Mouse (Mus musculus) heart, adult 2 months (tissue): ENCODE data around the gene Acvr1b. TPM values are rescaled to one million over a fixed set of nuclear protein-coding genes. Genes with fewer than 3 reads are reported as not detected.

ENCODE experiments used
- DNase-seq, 2 experiments: peaks; one replicate each; pipeline ENCODE4 v3.0.0; 2021
- H3K27ac ChIP-seq: fragments of 200-600 bp; 2 replicates; pipeline ENCODE4 v1.8.1; 2022
- H3K27me3 ChIP-seq: fragments of 200-500 bp; 2 replicates; pipeline ENCODE4 v1.6.1; 2012; ENCODE audit warnings: mild to moderate bottlenecking, low read length, inconsistent platforms, mixed read lengths; ENCODE audit not compliant: control insufficient read depth, insufficient read depth
- H3K36me3 ChIP-seq: fragments of 200-500 bp; 2 replicates; pipeline ENCODE4 v1.6.1; 2012; ENCODE audit warnings: low read length, inconsistent platforms; ENCODE audit not compliant: control insufficient read depth, insufficient read depth
- H3K4me1 ChIP-seq: fragments of 200-500 bp; 2 replicates; pipeline ENCODE4 v1.6.1; 2011; ENCODE audit warnings: low read length; ENCODE audit not compliant: control insufficient read depth, insufficient read depth
- H3K4me3 ChIP-seq: fragments of 200-600 bp; 2 replicates; pipeline ENCODE4 v1.8.1; 2022
- H3K79me2 ChIP-seq: fragments of 200-500 bp; replicated peaks from 2 replicates; pipeline ENCODE4 v1.6.1; 2012; ENCODE audit warnings: mild to moderate bottlenecking, inconsistent platforms, low read length, moderate library complexity, mixed read lengths; ENCODE audit not compliant: control insufficient read depth, insufficient read depth
- H3K9ac ChIP-seq: fragments of 200-500 bp; 2 replicates; pipeline ENCODE4 v1.6.1; 2012; ENCODE audit warnings: low read depth, mild to moderate bottlenecking, control low read depth, inconsistent platforms, low read length, mixed read lengths
- CTCF ChIP-seq: fragments of 200-600 bp; IDR thresholded peaks from 2 replicates; pipeline ENCODE4 v1.8.1; 2022; ENCODE audit warnings: antibody characterized with exemption, mild to moderate bottlenecking, moderate library complexity
- EP300 ChIP-seq: fragments of 200-500 bp; IDR thresholded peaks from 2 replicates; pipeline ENCODE4 v1.6.1; 2011; ENCODE audit warnings: low read depth, low read length, control low read depth; ENCODE audit not compliant: insufficient read depth
- POLR2A ChIP-seq: fragments of 200-500 bp; IDR thresholded peaks from 2 replicates; pipeline ENCODE4 v1.6.1; 2011; ENCODE audit warnings: mild to moderate bottlenecking, low read depth, low read length, control low read depth; ENCODE audit not compliant: insufficient read depth
- WGBS: fragments of 180-500 bp; shearing (Covaris S2); methylation state at CpG from one replicate; pipeline ENCODE4 v1.1.7; 2018; 5-methylcytosine and 5-hydroxymethylcytosine counted together
- intact Hi-C: fragments of 180-260 bp; cut with DNase I; formaldehyde crosslinking; loops from one replicate; pipeline ENCODE4 v1.15.1; 2025
- polyA plus RNA-seq: library from polyadenylated mRNA; depleted of rRNA; stranded (reverse); fragments of >200 nt; gene quantifications from 2 replicates; pipeline ENCODE4 v1.2.3, GENCODE M21; 2012
- total RNA-seq, 2 experiments: library from RNA; stranded (reverse); gene quantifications; 2 replicates each; pipeline ENCODE4 v1.2.3; 2021

Gene Acvr1b
- total and polyA plus RNA-seq, 3 experiments = 9.9 to 15.3 (median 12.3) TPM

- Histone ChIP-seq H3K79me2 (no peaks in the 10 kb centered on the region), H3K9ac (no peak overlapping the region), H3K36me3 (no peaks in the 10 kb centered on the region), H3K4me1 (no peaks in the 10 kb centered on the region; the same call in 1 of the 2 replicates), H3K4me3 (no peak overlapping the region), H3K27me3 (no peaks in the 10 kb centered on the region), H3K27ac (no peak overlapping the region)
- no peak for TF ChIP-seq POLR2A
- no peak for TF ChIP-seq EP300
- no peak for TF ChIP-seq CTCF
- DNase-seq = peak; percentile 31 to 46
- intact Hi-C loops = loop anchor here (1.0 kb wide), 1 partner anchor 75 kb away; no protein-coding TSS in a partner anchor
- WGBS = 68% methylated on average over 8 of the region's 8 CpGs
Measured at GRCm38 (mm10) chr15:101239821-101240220, 66.0 kb downstream of the Acvr1b start.

- TF ChIP-seq EP300 (peak; percentile 96), CTCF (peak; percentile 96; the same call in 1 of the 2 replicates), POLR2A (peak; percentile 42; the same call in 1 of the 2 replicates)
- Histone ChIP-seq H3K4me1 (peaks cover 1% of the 10 kb centered on the region), H3K27me3 (no peaks in the 10 kb centered on the region), H3K27ac (peak overlapping the region; percentile 91), H3K4me3 (no peak overlapping the region; the same call in 1 of the 2 replicates), H3K9ac (peak overlapping the region; percentile 40; the same call in 1 of the 2 replicates), H3K36me3 (no peaks in the 10 kb centered on the region), H3K79me2 (no peaks in the 10 kb centered on the region)
- DNase-seq = peak; percentile 88 to 90
- intact Hi-C loops = loop anchor here (1.0 kb wide), 2 partner anchors 42 to 74 kb away; no protein-coding TSS in a partner anchor
- WGBS = under 1% methylated on average over 10 of the region's 10 CpGs
Measured at GRCm38 (mm10) chr15:101240799-101241204, 66.9 kb downstream of the Acvr1b start.

- Histone ChIP-seq H3K9ac (peak overlapping the region; percentile 40; the same call in 1 of the 2 replicates), H3K27ac (peak overlapping the region; percentile 91), H3K27me3 (no peaks in the 10 kb centered on the region), H3K4me1 (peaks cover 1% of the 10 kb centered on the region), H3K4me3 (peak overlapping the region; percentile 3; the same call in 1 of the 2 replicates), H3K36me3 (no peaks in the 10 kb centered on the region), H3K79me2 (no peaks in the 10 kb centered on the region)
- DNase-seq = peak; percentile 39 to 63
- intact Hi-C loops = loop anchor here (1.0 kb wide), 1 partner anchor 42 kb away; no protein-coding TSS in a partner anchor
- TF ChIP-seq POLR2A (no peak; the same call in 1 of the 2 replicates), CTCF (no peak), EP300 (0 out of 2 replicates have a peak, but pooled peaks have one; percentile 4)
- WGBS = 34% methylated on average over 9 of the region's 9 CpGs
Measured at GRCm38 (mm10) chr15:101241236-101241635, 67.4 kb downstream of the Acvr1b start.

GRCm38 (mm10) chr15:101241853-101242252 is 68.0 kb downstream of the Acvr1b start:
- DNase-seq = peak in 1 of 2 experiments; percentile 21

GRCm38 (mm10) chr15:101242645-101243044 is 68.8 kb downstream of the Acvr1b start:
- no peak overlapping the region for H3K9ac ChIP-seq
- 29% methylated on average over 8 of the region's 8 CpGs for WGBS
- peak; percentile 64 to 83 for DNase-seq
- H3K79me2 ChIP-seq = no peaks in the 10 kb centered on the region
- H3K4me3 ChIP-seq = no peak overlapping the region
- peaks cover 6% of the 10 kb centered on the region for H3K4me1 ChIP-seq
- H3K27ac ChIP-seq = peak overlapping the region; percentile 91
- no peaks in the 10 kb centered on the region; the same call in 1 of the 2 replicates for H3K36me3 ChIP-seq
- no peaks in the 10 kb centered on the region for H3K27me3 ChIP-seq
- intact Hi-C loops = no loop called here
- TF ChIP-seq POLR2A = peak; percentile 52
- TF ChIP-seq EP300 = peak; percentile 77
- peak; percentile 74 for TF ChIP-seq CTCF

More at GRCm38 (mm10) chr15:101241853-101242252, 68.0 kb downstream of the Acvr1b start:
- Histone ChIP-seq H3K9ac (peak overlapping the region; percentile 30; the same call in 1 of the 2 replicates), H3K27ac (peak overlapping the region; percentile 91), H3K4me1 (peaks cover 2% of the 10 kb centered on the region), H3K36me3 (no peaks in the 10 kb centered on the region), H3K27me3 (no peaks in the 10 kb centered on the region), H3K79me2 (no peaks in the 10 kb centered on the region), H3K4me3 (no peak overlapping the region)
- TF ChIP-seq EP300 (no peak), POLR2A (no peak), CTCF (no peak)
- WGBS = 60% methylated on average over 9 of the region's 9 CpGs
- intact Hi-C loops = loop anchor here (1.0 kb wide), 1 partner anchor 41 kb away; no protein-coding TSS in a partner anchor

GRCm38 (mm10) chr15:101244012-101244411 is 70.1 kb downstream of the Acvr1b start:
- intact Hi-C loops = no loop called here
- Histone ChIP-seq H3K79me2 (no peaks in the 10 kb centered on the region), H3K27me3 (no peaks in the 10 kb centered on the region), H3K4me1 (peaks cover 13% of the 10 kb centered on the region), H3K36me3 (no peaks in the 10 kb centered on the region; the same call in 1 of the 2 replicates), H3K4me3 (no peak overlapping the region), H3K9ac (no peak overlapping the region), H3K27ac (no peak overlapping the region)
- 81% methylated on average over 3 of the region's 3 CpGs for WGBS
- no peak for TF ChIP-seq CTCF
- TF ChIP-seq EP300 = no peak
- no peak for TF ChIP-seq POLR2A
- no peak for DNase-seq
